Mouse (Mus musculus) ovary, adult 2 months (tissue): ENCODE measurements around the gene Nfatc4. TPM values are rescaled to one million over a fixed set of nuclear protein-coding genes. Genes with fewer than 3 reads are reported as not detected.

Experiments used
- polyA plus RNA-seq: library from polyadenylated mRNA; depleted of rRNA; stranded (reverse); fragments of >200 nt; gene quantifications from 2 replicates; pipeline ENCODE4 v1.2.3, GENCODE M21; 2012; rRNA removed

Gene Nfatc4
- polyA plus RNA-seq: 48.6 and 49.5 TPM in 2 replicates

DNA sequence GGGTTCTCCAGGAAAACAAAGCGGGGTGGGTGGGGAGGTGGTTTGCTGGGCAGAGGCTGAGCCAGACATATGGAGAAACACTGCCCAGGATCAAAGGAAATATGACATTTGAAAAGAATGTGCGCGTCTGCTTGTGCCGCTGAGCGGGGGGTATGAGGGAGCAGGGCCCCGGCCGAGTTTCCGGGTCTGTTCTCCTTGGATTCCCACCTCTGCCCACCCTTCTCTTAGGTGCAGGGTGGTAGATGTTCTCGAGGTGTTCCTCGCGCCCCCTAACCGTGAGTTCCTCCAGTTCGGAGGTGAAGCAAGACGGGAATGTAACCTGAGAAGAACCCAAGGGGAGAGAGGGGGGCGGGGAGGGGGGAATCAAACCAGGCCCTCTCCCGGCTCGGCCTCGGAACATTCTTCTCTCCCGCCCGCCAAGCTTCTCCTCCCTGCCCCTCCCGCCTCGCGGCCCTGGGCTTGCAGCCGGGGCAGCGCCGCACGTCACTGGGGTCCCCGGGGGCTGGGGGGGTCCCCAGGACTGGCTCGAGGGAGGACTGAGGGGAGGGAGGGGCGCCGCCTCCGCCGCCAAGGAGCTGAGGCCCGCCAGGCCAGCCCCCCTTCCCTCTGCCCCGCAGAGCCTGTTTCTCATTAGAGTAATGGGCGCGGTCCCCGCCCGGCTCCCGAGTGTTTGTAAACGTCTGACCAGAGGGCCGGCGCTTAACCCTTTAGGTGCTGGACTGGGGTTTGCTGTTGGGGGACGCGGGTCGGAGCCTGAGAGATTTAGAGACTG lies at the start of gene Nfatc4:
TSS of gene Nfatc4 (plus strand) at position 154 of the 772 bp plus-strand sequence.

DNA sequence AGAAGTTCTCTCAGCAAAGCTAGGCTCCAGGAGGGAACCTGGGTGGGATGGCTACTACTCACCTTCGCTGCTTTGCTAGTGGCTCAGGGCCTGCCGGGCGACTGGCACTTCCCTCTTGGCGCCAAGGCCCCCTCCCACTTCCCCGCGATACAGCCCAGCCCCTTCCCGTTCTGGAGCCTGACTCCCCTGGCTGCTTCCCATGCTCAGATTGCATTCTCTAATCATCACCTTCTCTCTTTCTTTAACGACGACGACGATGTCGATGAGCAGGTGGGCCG lies 39.0 kb upstream of the Nfatc4 start, which contains the start of gene Adcy4:
TSS of gene Adcy4 (minus strand) at position 138 of the 278 bp plus-strand sequence.

DNA sequence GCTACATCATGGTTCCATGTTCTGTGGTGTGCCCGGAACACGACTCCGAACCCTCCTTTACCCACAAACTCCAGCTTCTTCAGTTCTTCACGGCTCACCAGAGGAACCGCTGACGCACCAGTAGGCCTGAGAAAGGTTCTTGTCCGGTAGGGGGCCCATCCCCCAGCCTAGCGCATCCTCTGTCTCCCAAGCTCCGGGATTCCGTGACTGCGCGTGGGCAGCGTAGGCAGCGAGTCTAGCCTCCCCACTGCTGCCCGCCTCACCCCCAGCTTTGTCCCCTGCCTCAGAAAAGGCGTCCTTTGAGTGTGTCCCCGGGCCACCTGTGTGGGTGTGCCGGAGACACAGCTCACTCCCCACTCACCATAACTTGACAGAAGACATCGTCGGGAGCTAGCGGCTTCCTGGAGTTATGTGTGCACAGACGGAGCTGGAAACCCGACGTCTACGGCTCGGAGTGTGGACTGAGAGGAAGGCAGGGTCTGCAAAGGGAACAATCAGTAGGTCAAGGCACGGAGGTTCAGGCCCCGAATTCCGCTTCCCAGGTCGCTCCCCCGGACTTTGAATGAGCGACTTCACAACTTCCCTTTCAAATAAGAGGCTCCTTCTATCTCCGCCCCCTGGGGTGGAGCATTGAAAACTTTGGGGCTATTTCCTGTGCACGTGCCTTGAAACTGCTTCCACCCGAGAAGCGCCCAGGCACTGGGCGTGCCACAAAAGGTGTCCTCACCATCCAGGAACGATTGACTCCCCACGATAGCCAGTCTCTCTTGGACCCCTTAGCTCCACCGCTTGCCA lies 34.5 kb upstream of the Nfatc4 start, which contains the start of gene Ripk3:
TSS of gene Ripk3 (minus strand) at position 610 of the 795 bp plus-strand sequence.

DNA sequence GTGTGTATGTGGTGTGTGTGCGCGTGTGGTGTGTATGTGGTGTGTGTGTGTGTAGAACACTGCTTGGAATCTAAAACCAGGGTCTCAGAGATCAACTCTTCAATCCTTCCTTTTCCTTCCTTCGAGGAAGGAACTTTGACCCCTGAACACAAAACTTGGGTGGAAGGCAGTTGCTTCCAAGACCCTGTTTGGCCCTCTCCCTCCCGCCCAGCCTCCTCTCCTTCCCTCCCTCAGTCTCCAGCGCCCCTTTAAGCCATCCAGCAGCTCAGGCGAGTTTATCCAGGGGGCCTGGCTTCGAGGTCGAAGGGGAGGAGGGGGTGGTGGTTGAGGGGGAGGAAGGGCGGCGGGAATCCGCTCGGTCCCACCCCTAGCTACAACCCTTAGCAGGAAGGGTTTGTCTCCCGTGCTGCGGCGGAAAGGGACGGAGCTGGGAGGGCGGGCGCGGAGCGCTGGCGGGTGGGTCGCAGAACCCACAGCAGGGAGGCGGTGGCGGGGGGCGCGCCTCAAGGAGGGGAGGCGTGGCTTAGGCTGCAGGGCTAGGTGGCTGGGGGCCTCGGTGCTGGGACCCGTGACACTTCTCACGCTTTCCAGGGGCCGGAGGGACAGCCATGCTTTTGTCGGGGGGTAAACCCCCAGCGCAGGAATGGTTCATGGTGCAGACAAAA lies 30.8 kb downstream of the Nfatc4 start, which contains the start of gene Nynrin:
TSS of gene Nynrin (plus strand) at position 390 of the 665 bp plus-strand sequence.

Other genes with a start within 250 kb of the Nfatc4 start
- 1.9 and 2.0 TPM in 2 replicates for gene Fitm1, start 247.5 kb upstream of the Nfatc4 start, polyA plus RNA-seq
- 58.3 and 96.0 TPM in 2 replicates for gene Psme1, start 245.0 kb upstream of the Nfatc4 start, polyA plus RNA-seq
- gene Emc9, start 237.8 kb upstream of the Nfatc4 start, polyA plus RNA-seq: 19.9 and 28.3 TPM in 2 replicates
- gene Psme2, start 232.0 kb upstream of the Nfatc4 start, polyA plus RNA-seq: 46.8 and 51.0 TPM in 2 replicates
- 42.3 and 49.7 TPM in 2 replicates for gene Rnf31, start 231.4 kb upstream of the Nfatc4 start, polyA plus RNA-seq
- gene Irf9, start 219.6 kb upstream of the Nfatc4 start, polyA plus RNA-seq: 65.1 and 79.5 TPM in 2 replicates
- gene Rec8, start 205.1 kb upstream of the Nfatc4 start, polyA plus RNA-seq: 6.2 and 9.8 TPM in 2 replicates
- 164 and 192 TPM in 2 replicates for gene Ipo4, start 187.2 kb upstream of the Nfatc4 start, polyA plus RNA-seq
- gene Gm49378, start 185.2 kb upstream of the Nfatc4 start, polyA plus RNA-seq: 26.7 and 33.9 TPM in 2 replicates
- gene Tm9sf1, start 179.3 kb upstream of the Nfatc4 start, polyA plus RNA-seq: 122 and 137 TPM in 2 replicates
- gene Tssk4, start 173.0 kb upstream of the Nfatc4 start, polyA plus RNA-seq: 0.90 and 1.4 TPM in 2 replicates
- 16.1 and 21.4 TPM in 2 replicates for gene Mdp1, start 162.6 kb upstream of the Nfatc4 start, polyA plus RNA-seq
- 13.6 and 17.9 TPM in 2 replicates for gene Gmpr2, start 151.2 kb upstream of the Nfatc4 start, polyA plus RNA-seq
- gene Nedd8, start 151.0 kb upstream of the Nfatc4 start, polyA plus RNA-seq: 199 and 293 TPM in 2 replicates
- gene Tinf2, start 141.3 kb upstream of the Nfatc4 start, polyA plus RNA-seq: 10.7 and 14.9 TPM in 2 replicates
- 1.5 and 1.9 TPM in 2 replicates for gene Tgm1, start 109.2 kb upstream of the Nfatc4 start, polyA plus RNA-seq
- 47.9 and 58.1 TPM in 2 replicates for gene Rabggta, start 100.9 kb upstream of the Nfatc4 start, polyA plus RNA-seq
- gene Dhrs1, start 77.5 kb upstream of the Nfatc4 start, polyA plus RNA-seq: 42.0 and 65.0 TPM in 2 replicates
- 14.0 and 19.1 TPM in 2 replicates for gene Nop9, start 77.5 kb upstream of the Nfatc4 start, polyA plus RNA-seq
- 1.9 TPM in 2 replicates for gene Cideb, start 64.7 kb upstream of the Nfatc4 start, polyA plus RNA-seq
- gene Ltb4r2, start 61.7 kb upstream of the Nfatc4 start, polyA plus RNA-seq: 0.84 and 1.5 TPM in 2 replicates
- gene Ltb4r1, start 57.2 kb upstream of the Nfatc4 start, polyA plus RNA-seq: 2.2 and 2.8 TPM in 2 replicates
- 16.8 and 28.3 TPM in 2 replicates for gene Adcy4, start 39.0 kb upstream of the Nfatc4 start, polyA plus RNA-seq
- 9.8 and 12.0 TPM in 2 replicates for gene Ripk3, start 34.3 kb upstream of the Nfatc4 start, polyA plus RNA-seq
- 16.1 and 17.4 TPM in 2 replicates for gene Nynrin, start 30.9 kb downstream of the Nfatc4 start, polyA plus RNA-seq
- gene Cbln3, start 61.2 kb downstream of the Nfatc4 start, polyA plus RNA-seq: 0.63 and 0.67 TPM in 2 replicates
- 21.0 and 21.5 TPM in 2 replicates for gene Khnyn, start 61.8 kb downstream of the Nfatc4 start, polyA plus RNA-seq
- 44.7 and 46.6 TPM in 2 replicates for gene Sdr39u1, start 77.1 kb downstream of the Nfatc4 start, polyA plus RNA-seq
- gene Cma1, start 121.5 kb downstream of the Nfatc4 start, polyA plus RNA-seq: 2.2 and 2.7 TPM in 2 replicates
- not detected in 2 replicates for gene Cma2, start 127.8 kb downstream of the Nfatc4 start, polyA plus RNA-seq
- gene Mcpt1, start 194.8 kb downstream of the Nfatc4 start, polyA plus RNA-seq: not detected in 2 replicates
- not detected in 2 replicates for gene Mcpt9, start 207.4 kb downstream of the Nfatc4 start, polyA plus RNA-seq
- gene Mcpt2, start 218.9 kb downstream of the Nfatc4 start, polyA plus RNA-seq: not detected in 2 replicates
- 1.9 and 2.0 TPM in 2 replicates for gene Mcpt4, start 239.2 kb downstream of the Nfatc4 start, polyA plus RNA-seq